ENCODE assay signal across 19 mouse cellular contexts in genomic region chr12:117079724-117080123, GRCm38 (mm10).
"Had no signal": no experiment of that assay in that cellular context is flagged by ENCODE, and none has a peak within 500 bp of the region (broad histone marks: within the 10 kb centered on the region; RNA-seq: fewer than 3 reads in every experiment).

No protein-coding gene starts in this region.

- DNase-seq: kidney, adult 11 months; kidney, adult 8-10 months; kidney, postnatal 25 days; layer of hippocampus, adult 9-11 months; liver; lung, adult 18-20 months; lung, postnatal 10 days; lung, postnatal 36 days; thymus, postnatal 25 days had no signal

- H3K36me3 ChIP-seq: limb, embryonic 10.5 days; limb, embryonic 13.5 days; liver, embryonic 12.5 days; liver, embryonic 15.5 days; lung, embryonic 15.5 days; midbrain, embryonic 12.5 days had no signal

- H3K4me1 ChIP-seq: limb, embryonic 10.5 days; liver, embryonic 12.5 days; liver, embryonic 15.5 days; megakaryocyte, embryonic 14.5 days had no signal

- H3K27ac ChIP-seq: kidney, postnatal 0 days; layer of hippocampus, adult 2 months; limb, embryonic 10.5 days; limb, embryonic 13.5 days; liver, embryonic 12.5 days; liver, embryonic 15.5 days; lung, embryonic 15.5 days; midbrain, embryonic 12.5 days; stomach, postnatal 0 days had no signal

- H3K27me3 ChIP-seq: limb, embryonic 13.5 days; liver, embryonic 12.5 days; liver, embryonic 15.5 days; lung, embryonic 15.5 days; megakaryocyte, embryonic 14.5 days; midbrain, embryonic 12.5 days had no signal

- ATAC-seq: liver, embryonic 12.5 days had no signal

- H3K4me3 ChIP-seq: layer of hippocampus, adult 2 months; limb, embryonic 10.5 days; limb, embryonic 13.5 days; liver, embryonic 12.5 days; liver, embryonic 15.5 days; lung, embryonic 15.5 days; megakaryocyte, embryonic 14.5 days; midbrain, embryonic 12.5 days had no signal

- H3K9me3 ChIP-seq: limb, embryonic 10.5 days; limb, embryonic 13.5 days; liver, embryonic 12.5 days; liver, embryonic 15.5 days; lung, embryonic 15.5 days; midbrain, embryonic 12.5 days had no signal

- H3K4me2 ChIP-seq: limb, embryonic 13.5 days; liver, embryonic 12.5 days; liver, embryonic 15.5 days; lung, embryonic 15.5 days; midbrain, embryonic 12.5 days had no signal

- H3K9ac ChIP-seq: limb, embryonic 13.5 days; liver, embryonic 12.5 days; liver, embryonic 15.5 days; lung, embryonic 15.5 days; midbrain, embryonic 12.5 days had no signal
